Mouse (Mus musculus) c-Kit-positive CD71-negative TER-119-negative erythroid progenitor cells, embryonic 14.5 days (primary cell): ENCODE data around the gene Cry2.

ENCODE experiments used
- DNase-seq: peaks from one replicate; pipeline ENCODE4 v3.0.0-alpha.2; 2013; ENCODE audit warnings: low read depth

Gene Cry2

GRCm38 (mm10) chr2:92444376-92444775 is 10.5 kb upstream of the Cry2 start:
- DNase-seq = no peak

DNA sequence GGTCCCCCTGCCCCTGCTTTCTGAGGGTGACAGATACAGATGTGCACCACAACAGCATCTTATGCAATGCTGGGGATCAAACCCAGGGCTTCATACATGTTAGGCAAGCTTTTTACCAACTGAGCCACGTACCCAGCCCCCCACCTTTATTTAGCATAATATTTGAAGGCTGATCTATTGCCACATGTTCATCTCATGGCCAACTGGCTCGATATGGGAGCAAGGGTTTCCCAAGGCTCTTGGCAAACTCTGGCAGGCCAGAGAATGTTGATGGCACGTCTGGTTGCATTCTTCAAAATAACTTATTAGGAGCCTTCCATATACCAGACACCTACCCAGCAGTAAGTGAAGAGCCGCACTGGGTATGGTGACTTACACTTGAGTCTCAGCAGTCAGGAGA is 9.5 kb upstream of the Cry2 start:
- DNase-seq = no peak

- no peak for DNase-seq
These were observed 8.7 kb upstream of the Cry2 start for GRCm38 (mm10) chr2:92442419-92443001.

DNA sequence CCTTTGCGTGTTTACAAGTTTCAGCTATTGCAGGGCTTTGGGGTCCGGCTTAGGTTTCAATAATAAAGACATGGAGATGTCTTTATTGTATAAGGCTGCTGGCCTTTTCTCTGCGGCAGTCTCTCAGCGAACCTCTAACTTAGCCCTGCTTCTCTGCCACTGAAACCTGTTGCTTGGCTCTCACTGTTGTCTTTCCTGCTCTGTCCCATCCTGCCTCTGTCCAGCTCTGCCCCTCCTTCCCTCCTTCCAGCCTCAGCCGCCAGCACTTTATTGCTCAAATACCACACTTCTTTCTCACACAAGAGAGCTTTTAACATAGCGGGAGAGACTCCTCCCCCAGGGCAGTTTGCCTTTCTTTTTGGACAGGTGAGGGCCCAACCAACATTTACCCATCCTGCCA is 6.6 kb upstream of the Cry2 start:
- DNase-seq = no peak

DNA sequence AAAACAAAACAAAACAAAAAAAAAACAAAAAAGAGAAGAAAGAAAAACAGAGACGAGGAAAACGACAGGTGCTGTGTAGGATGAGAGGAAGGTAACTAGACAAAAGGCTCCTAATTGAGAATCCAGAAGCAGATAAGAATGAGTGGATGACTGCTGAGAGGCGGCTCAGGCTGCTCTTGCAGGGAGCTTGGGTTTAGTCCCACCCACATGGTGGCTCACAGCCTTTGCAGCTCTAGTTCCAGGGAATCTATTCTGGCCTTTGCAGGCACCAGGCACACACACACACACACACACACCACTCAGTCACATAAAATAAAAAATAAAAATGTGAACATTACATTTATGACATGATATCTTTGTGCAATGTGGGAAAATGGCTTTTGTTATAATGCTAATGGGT is 4.7 kb upstream of the Cry2 start:
- no peak for DNase-seq

DNA sequence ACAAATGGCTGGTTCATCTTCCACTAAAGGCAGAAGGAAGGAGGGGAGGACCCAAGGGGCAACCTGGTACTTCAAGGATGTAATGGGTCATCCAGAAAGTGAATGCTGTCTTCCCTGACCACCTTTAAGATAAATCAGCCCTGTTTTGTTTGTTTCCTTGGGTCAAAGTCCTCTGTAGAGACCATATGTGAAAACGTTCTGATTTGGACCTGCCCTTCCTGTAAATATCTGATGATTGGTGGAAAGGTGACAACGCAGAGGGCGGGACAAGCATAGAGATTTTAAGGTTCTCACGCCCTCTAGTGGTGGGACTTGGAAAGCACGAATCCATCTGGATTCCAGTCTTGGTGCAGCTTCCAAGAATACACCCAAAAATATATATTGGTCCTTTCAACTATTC is 4.0 kb upstream of the Cry2 start:
- DNase-seq = peak; percentile 84

- no peak for DNase-seq
These were observed 3.5 kb upstream of the Cry2 start for GRCm38 (mm10) chr2:92437366-92437765.

GRCm38 (mm10) chr2:92435023-92435422 is 1.2 kb upstream of the Cry2 start:
- DNase-seq = no peak

- no peak for DNase-seq
These were observed 517 bp upstream of the Cry2 start for GRCm38 (mm10) chr2:92434375-92434745.

- no peak for DNase-seq
These were observed 1.2 kb downstream of the Cry2 start for GRCm38 (mm10) chr2:92432299-92433295.

- DNase-seq = no peak
These were observed 2.1 kb downstream of the Cry2 start for GRCm38 (mm10) chr2:92431611-92432179.

- DNase-seq = peak; percentile 31
These were observed 2.9 kb downstream of the Cry2 start for GRCm38 (mm10) chr2:92430723-92431541.

- DNase-seq = no peak
These were observed 3.8 kb downstream of the Cry2 start for GRCm38 (mm10) chr2:92430089-92430488.

- no peak for DNase-seq
These were observed 6.0 kb downstream of the Cry2 start for GRCm38 (mm10) chr2:92427882-92428281.

GRCm38 (mm10) chr2:92426426-92426825 is 7.4 kb downstream of the Cry2 start:
- no peak for DNase-seq

DNA sequence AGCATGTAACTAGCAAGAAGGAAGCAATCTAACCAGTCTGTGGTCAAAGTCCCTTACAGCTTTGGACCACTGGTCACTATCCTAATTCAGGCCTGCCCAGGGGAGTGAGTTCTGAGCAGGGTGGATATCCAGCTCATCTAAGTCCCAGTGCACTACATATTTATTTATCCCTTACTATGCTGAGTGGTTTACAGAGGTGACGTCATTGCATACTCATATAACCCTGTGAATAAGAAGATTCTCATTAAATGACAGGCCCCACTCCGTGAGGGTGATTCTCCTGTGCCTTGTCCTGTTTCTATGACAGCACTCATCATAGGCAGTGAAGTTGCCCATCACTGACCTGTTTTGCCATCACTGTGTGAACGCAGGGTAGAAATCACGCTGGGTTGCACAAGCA is 8.5 kb downstream of the Cry2 start:
- DNase-seq = no peak

- no peak for DNase-seq
These were observed 9.2 kb downstream of the Cry2 start for GRCm38 (mm10) chr2:92424462-92425308.

DNA sequence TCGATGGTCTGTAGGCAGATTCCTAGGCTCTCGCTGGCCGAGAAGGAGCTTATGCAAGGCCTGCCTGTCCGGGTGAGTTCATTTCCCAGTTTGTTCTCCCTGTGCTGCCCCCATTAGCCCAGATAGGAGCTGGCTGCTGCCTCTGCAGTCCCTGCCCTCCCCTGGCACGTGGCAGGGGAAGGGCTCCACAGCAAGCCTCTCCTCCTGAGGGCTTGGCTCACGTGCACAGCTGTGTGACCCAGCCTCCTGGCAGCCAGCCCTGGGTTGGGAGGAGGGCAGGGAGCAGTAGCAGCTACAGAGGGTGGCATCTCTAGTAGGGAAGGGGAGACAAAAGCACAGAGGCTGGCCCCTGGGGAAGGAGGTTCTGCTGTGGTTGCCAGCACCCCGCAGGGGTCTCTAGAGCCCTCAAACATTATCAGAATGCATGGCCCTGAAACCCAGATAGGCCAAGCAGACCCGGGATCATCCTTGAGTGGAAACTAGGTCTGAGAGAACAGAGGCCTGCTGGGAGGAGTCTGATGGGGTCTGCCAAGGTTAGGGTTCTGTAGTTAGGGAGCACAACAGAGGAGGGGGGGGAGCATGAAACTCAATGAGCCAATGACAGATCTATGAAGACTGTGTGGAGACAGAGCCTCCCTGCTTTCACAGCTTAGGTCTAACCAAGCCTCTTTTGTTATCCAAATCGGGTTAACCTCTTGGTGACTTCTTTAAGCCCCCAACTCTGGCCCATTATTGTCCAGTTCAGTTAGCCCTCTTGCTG is 10.0 kb downstream of the Cry2 start:
- DNase-seq = no peak

- no peak for DNase-seq
These were observed 10.7 kb downstream of the Cry2 start for GRCm38 (mm10) chr2:92423156-92423555.

DNA sequence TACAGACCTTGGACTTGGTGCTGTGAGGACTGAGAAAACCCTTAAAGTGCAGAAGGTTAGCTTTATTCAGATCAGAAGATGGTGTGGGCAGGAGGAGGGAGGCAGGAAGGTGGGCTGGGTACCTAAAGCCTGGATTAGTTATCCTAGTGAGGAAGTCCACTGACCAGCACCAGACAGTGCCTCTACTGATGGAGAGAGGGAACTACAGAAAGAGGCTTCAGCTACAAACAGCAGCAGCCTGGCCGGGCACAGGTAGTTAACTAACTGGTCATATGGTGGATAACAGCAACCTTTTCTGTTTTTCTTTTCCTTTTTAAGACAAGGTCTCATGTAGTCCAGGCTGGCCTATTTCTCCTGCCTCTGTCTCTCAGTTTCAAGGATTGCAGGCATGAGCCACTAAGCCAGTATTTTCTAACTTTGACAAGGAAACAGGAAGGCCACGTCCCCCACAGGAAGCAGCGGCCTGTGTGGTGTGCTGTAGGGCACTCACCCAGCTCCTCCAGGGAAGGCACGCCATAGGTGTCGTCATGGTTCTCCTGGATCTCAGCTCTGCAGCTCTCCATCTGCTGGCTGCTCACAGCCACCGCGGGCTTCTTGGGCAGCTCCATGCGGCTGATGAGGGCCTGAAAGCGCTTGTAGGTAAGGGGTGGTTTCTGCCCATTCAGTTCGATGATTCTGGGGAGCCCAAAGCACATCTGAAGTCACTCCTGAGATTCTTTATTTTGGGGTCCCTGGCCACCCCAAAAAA is 11.3 kb downstream of the Cry2 start:
- DNase-seq = no peak
